Mouse (Mus musculus) left cerebral cortex, postnatal 25 days (tissue): ENCODE data around the gene Fgfr2. TPM values are rescaled to one million over a fixed set of nuclear protein-coding genes. Genes with fewer than 3 reads are reported as not detected.

Experiments used
- DNase-seq, 2 experiments: peaks; one replicate each; pipeline ENCODE4 v3.0.0; 2022; ENCODE audit warnings: low spot score in 2 of 2, mixed read lengths in 1 of 2
- intact Hi-C: fragments of 180-260 bp; cut with DNase I; formaldehyde crosslinking; loops from one replicate; pipeline ENCODE4 v1.15.1; 2025
- total RNA-seq, 2 experiments: library from RNA; stranded (reverse); gene quantifications; 2 replicates each; pipeline ENCODE4 v1.2.3; 2021

Gene Fgfr2
- total RNA-seq, 2 experiments from 2014 or later: 37.1 to 42.0 TPM

DNA sequence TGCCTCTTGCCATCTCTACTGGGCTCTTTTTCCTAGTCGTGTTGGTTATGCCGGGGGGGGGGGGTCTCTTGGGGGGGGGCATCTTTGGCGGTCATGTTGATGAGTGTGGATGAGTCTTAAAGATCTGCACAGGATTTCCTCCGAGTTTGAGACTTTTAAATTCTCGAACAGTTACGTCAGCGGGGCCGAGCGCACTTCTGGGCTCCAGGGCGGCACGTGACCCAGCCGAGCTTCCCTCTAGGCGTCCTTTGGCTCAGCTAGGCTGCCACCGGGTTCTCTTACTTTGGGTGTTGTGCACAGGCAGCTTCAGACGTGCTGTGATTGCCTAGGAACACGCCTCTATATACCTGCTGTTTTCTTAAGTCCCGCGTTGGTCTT lies 2476.4 kb downstream of the Fgfr2 start:
- no peak for DNase-seq
- intact Hi-C loops: no loop called here

DNA sequence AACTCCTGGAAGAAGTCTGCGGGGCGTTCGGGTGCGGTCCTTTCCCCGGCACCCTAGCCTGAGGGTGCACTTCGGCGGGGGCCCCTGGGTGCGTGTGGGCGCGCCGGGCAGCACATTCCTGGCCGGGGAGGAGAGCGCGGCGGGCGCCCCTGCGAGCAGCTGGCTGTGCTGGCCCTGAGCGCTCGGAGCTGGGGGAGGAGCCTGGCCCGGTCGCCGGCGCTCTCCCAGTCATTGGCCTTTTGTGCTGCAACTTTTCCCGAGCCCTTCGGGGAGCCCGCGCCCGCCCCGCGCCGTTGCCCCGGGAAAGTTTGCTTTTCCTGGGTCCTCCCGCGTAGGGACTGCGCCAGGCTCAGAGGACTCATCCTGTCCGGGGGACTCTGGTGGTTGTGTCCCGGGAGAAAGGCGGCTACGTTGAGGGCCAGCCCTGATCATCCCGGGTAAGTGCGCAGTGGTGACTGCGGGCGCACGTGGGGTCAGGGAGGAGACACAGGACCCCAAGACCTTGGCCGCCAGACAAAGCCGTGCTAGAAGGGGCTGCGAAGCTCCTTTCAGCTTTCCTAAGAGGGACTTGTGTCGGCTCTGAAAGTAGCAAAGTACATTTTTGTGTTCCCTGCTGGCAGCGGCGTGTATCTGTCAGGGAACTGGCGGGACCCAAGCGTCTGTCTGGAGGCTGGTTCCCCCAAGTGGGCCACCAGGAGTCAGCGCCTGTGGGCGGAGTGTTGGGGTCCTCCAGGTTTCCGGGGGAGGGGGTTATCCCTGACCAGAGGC lies 2477.0 kb downstream of the Fgfr2 start:
- no peak for DNase-seq
- intact Hi-C loops: no loop called here

DNA sequence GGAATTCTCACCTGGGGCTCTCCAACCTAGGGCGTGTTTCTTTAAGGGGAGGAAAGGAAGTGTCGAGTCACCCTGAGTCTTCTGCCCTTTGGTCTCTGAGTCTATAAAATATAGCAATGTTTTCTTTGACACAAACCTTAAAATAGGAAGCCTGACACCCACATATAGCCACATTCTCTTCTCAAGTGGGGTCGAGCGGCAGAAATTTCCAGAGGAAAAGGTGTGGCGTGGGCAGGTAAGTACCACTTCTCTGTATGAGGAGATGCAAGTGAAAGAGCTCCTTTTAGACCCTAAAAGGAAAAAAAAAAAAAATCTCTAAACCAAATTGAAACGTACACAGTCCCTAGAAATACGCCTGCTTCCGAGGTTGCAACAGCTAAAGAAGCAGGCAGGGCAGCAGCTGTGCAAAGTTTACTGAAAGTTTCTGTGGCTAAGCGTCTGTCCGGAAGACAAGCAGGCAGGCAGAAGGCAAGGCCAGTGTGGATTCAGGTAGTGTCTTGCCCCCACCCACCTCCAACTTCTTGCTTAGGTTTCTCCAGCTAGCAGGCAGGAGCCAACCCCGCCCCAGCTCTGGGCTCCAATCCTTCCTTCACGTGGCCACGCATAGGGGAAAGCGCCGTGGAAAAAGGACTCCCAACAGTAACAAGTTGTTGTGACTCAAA lies 2477.7 kb downstream of the Fgfr2 start:
- intact Hi-C loops: no loop called here

DNA sequence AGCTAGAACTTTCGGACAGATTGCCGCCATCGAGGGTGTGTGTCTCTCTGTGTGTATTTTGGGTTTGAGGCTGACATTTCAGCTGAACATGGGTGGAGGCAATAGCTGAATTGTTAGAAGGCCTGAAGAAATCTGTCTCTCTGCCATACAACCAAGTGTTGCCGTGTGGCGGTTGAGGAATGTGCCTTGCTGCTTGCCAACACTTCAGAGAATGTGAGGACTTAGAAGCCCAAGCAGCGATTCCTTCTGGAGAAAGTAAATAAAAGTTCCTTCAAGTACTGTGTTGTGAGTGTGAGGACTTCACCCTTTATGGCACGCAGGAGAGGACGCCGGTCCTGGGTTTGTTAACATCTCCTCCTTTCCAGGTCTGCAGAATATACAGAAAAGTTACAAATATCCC lies 2482.5 kb downstream of the Fgfr2 start:
- intact Hi-C loops: no loop called here

More for the DNA sequence above, 2477.7 kb downstream of the Fgfr2 start:
- DNase-seq: no peak

DNA sequence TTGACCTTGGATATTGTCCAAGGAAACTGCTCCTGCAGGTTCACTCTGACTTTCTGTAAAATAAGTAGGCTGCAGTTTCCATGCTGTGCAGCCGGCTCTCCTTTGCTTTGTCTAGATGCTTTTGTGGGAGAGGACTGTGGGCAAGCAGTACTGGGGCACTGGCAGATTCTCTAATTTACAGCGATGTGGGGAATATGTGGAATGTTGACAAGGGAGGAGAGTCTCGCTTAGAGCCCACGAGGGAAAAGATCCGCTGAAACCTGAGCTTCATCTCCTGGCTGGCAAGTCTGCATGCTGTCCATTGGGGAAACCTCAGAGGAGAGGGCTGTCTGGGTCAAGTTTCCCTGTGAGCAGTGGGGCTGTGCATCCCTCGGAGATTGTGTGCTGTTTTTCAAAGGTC lies 2485.3 kb downstream of the Fgfr2 start:
- intact Hi-C loops: no loop called here
- DNase-seq: no peak

More for the DNA sequence above, 2482.5 kb downstream of the Fgfr2 start:
- DNase-seq: peak in 1 of 2 experiments; percentile 58

DNA sequence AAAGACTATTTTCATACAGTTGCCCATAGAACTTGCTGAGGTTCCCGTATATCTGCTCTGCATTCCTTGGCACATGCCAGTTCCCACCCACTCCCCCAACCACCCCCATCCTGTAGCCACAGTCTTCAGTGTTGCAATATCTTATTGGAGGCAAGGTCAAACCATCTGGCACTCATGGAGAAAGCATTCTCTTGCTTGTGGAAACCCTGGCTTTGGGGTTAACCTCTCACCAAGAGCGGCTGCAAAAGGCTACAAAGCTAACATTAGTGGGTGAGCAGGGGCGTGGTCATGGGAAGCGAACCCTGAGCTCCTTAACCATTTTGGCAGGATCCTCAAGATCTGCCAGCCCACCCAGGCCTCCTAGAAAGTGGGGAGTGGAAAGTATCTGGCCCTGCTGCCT lies 2486.2 kb downstream of the Fgfr2 start:
- no peak for DNase-seq
- intact Hi-C loops: no loop called here

DNA sequence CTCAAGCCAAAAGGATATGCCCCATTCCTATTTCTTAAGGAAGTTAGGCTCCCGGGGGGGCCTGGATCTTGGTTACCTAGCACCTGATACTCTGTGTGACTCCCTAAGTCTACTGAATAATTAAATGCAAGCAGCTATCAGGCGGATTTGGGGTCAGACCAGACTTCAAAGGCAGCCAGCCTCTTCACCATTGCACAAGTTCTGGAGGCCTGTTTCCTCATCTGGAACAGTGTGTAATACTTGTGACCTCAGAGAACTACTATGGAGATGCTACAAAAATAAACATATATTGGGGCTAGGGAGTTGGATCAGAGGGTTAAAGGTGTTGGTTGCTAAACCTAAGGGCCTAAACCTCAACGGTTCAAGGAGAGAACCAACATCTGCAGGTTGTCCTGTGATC lies 2486.9 kb downstream of the Fgfr2 start:
- intact Hi-C loops: no loop called here
- DNase-seq: no peak

DNA sequence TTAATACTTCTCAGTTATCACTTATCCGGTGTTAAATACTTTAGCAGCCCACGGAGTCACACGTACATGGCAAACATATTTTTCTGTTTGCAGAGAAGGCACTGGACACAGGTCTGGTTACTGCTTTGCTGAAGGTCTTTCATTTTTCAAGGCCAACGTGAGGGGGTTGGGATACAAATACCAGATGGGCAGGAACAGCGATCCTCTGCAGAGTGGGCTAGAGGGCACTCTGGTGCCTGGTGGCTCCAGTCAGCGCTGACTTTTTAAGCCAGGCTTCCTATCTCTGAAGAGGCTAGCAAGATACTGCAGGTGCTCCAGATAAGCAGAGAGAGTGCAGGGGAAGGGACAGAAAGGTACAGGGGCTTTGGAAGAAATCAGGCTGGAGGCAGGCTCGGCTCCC lies 2487.9 kb downstream of the Fgfr2 start:
- intact Hi-C loops: no loop called here
- DNase-seq: no peak

DNA sequence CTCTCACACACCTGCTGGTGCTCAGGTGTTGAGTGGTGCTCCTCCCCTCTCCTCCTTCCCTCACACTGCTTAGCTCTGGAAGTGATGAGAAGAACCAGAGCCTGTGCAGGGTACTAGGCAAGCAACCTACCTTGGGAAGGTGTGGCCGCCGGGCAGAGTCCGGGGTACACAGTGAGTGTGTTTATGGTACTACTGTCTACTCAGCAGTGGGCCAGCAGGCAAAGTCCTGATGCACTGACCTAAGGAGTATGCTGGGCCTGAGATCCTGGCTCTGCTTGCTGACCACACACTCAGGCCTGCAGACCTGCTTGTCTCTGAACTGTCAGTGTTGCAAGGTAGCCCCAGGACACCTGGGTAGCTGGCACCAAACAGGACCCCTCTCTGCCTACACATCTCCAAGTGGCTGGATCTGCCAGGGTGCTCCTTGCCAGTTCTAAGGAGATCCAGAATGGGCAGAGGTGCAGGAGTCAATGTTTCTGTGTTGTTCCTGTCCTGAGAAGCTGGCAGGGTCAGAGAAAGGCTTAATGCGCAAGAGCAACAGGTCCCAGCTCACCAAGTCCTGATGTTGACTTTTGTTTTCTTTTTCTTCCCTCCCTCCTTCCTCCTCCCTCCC lies 2488.8 kb downstream of the Fgfr2 start:
- no peak for DNase-seq
- intact Hi-C loops: no loop called here

DNA sequence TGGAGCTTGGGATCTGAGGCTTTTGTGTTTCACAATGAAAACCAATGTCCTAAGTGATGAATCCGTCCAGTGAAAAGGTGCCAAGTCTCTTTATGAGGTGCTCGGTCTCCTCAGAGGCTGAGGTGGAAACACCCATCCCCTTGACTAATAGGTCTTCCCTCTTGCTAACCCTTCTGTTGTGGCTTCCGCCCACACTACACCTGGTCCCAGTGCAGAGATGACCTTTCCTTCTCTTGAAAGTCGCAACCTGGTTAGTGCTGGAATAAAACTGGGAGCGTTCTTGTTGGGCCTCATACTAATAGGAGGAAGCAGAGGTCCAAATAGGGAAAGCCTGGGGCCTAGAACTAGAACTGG lies 2490.8 kb downstream of the Fgfr2 start:
- no peak for DNase-seq
- intact Hi-C loops: no loop called here

DNA sequence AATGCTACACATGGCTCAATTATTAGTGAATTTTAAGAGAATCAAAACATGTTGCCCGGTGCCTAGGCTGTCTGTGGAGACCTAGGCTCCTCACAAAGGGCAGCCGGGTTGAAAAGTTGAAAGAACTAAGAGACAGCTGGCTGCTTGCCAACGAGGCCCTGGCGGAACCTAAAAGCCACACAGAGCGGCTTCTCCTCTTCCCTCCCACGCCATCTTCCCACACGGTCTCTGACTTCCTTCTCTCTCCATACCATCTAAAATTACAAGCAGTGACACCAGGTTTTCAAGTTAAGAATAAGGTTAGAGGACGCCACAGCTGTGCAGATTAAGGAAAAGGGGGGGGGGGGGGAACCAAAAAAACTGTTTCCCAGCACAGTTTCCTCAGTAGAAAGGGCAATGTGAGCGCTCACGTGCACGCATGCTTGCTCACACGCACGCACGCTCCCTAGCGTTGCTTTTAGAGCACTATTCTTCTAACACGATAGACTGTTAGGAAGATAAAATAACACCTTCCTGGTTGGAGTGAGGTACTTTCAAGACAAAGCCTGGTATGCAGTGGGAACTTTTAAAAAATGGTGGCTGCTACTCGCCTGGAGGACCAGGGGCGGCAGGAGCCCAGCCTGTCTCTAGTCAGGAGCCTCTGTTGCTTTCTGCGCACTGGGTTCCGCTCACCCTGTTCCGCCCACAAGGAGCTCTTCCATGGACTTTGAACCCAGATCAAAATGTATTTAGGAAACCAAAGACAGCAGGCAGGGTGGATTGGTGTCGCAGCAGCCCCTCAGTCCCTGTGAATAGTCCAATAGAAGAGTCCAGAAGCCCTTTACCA lies 2491.4 kb downstream of the Fgfr2 start:
- intact Hi-C loops: no loop called here
- DNase-seq: no peak

DNA sequence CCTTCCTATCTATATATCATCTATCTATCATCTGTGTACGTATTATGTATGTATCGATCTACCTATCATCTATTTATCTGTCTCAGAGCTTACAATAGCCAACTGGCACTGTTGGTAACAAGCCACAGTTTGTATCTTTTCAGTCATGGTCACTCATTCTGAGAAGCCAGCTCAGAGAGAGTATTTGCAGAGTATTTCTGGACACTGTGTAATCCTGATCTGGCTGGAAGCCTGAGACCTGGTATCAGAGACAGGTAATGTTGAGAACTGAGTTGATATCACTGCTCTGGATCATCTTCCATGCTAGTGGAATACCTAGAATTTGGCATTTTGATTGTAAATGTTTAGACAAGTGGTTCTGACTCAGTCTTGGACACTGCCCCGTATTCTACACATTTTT lies 2492.2 kb downstream of the Fgfr2 start:
- no peak for DNase-seq
- intact Hi-C loops: no loop called here

DNA sequence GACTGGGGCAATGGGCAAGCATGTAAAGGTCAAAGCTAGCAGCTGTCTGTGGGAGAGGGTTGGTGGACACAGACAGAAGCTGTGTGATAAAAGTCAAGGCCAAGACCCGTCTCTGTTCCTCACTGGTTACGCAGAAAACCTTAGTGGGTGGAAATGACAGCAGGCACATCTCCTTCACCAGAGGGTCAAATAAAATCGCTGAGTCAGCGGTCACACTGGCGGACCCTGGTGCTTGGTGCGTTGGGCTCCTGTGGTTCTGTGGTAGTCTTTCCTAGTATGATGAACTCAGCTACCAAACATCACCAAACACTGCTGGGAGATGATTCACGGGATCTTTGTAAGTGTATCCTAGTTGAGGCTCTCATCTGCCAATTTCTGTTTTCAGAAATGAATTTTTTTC lies 2493.2 kb downstream of the Fgfr2 start:
- DNase-seq: no peak
- intact Hi-C loops: no loop called here

DNA sequence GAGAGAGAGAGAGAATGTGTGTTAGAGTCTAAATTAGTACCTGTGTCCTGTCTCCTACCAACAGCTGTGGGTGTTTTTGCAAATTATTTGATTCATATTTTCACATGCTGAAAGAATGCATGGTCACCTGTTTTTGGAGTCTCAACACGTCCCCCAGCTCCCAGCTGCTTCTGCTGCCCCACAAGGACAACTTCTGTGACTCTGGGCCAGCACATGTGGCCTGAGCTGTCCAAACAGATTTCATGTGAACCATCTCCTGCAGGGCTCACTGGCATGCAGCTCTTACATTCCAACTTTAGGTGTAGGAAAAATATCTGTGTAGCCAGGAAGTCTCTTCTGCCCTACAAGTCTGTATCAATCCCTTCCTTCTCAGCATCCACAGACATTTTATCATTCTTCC lies 2494.5 kb downstream of the Fgfr2 start:
- intact Hi-C loops: no loop called here
- DNase-seq: peak in 1 of 2 experiments; percentile 16

DNA sequence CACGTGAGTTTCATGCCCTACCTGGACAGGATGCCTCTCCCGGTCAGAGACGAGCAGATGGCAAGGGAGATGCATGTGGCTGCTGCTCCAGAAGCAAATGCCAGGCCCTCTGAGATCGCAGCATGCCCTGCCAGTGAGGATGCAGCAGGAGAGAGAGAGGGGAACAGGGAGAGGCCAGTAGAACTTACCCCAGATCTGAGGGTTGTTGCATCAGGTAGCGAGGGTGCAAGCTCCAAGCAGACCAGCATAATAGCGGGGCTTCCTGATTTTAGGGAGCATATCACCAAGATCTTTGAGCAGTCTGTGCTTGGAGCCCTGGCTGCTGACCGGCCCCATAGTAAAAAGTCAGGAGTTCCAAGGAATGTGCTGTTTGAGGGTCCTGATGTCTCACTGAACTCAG lies 2497.8 kb downstream of the Fgfr2 start:
- intact Hi-C loops: no loop called here
- DNase-seq: no peak

DNA sequence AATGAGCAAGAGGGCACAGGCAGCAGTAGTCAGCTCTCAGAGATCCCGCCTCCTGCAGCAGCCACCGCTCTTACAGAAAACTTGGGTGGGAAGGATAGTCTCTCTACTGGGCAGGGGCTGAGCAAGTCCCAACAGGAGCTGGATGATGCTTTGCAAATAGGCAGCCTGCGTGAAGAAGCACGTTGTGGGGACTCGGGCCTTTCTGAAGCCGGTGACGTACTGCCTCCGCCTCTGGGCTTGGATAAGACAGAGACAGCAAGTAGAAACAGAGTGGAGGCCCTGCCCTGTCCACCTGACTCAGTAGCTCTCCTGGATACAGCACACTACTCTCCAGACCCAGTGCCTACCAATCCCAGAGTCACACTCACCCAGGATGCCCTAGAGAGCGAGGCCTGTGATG lies 2498.9 kb downstream of the Fgfr2 start:
- DNase-seq: no peak
- intact Hi-C loops: no loop called here

DNA sequence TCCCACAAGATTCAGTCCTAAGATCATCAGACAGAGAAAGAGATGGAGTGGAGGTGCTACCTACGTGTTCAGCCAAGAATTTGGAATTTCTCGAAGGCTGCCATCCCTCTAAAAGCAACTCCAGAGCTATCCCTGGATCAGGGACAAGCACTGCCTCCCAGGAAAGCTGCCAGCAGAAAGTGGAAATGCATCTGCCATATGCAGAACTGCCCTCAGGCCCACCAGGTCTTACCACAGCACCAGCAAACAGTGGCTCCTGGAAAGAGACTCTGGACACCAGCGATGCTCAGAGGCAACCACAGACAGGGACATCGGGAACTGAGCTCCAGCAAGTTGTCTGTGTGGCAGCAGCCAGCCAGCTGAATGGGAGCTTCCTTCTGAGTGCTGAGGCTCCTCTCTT lies 2500.8 kb downstream of the Fgfr2 start:
- DNase-seq: peak in 1 of 2 experiments; percentile 11
- intact Hi-C loops: no loop called here

DNA sequence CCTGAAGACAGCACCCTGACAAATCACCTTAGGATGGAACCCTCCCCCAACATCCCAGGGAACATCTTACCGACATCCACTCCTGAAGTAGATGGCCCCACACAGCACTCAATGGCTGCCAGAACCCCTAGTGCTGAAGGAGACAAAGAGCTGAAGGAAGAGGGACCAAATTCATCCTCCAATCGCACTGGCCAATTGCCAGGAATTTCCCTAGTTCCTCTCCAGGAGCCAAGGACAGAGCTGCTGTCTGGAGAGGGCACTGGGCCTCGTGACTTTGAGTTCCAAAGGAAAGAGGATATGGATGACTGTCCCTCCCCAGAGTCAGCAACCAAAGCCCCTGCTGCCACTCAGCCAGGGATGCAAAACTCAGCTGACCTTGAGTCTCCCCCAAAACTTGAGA lies 2501.2 kb downstream of the Fgfr2 start:
- DNase-seq: no peak
- intact Hi-C loops: no loop called here

DNA sequence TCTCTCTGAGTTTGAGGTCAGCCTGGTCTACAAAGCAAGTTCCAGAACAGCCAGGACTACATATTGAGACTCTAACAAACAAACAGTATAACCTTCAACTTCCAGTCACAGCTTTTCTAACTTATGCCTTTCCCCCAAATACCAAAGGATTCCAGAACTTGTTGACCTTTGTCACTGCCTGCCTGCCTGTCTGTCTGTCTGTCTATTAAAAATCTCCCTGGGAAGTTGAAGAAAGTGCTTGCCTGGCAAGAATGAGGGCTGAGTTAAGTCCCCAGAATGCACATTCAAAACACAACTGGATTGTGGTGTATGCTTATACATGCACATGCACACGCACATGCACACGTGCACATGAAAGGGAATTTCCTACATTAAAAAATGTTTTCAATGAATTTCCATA lies 2502.1 kb downstream of the Fgfr2 start:
- intact Hi-C loops: no loop called here
- no peak for DNase-seq

DNA sequence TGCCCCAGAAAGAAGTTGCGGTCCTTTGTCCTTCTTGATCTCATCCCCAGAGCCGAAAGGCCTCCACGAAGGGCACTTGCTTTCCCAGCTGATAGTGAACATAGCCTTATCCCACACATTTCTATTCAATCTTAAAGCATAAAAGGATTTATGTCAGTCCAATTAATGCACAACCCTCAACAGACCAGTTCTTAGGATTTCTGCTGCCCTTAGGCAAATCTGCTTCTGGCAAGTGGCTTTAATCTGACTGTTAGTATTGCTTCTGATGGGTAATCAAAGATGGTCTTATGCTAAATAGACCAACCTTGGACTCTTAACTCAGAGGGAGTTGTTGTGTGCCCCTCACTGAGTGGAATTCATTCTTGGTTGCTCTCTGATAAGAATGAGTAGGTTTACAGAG lies 2505.6 kb downstream of the Fgfr2 start:
- DNase-seq: no peak
- intact Hi-C loops: no loop called here
